Mouse (Mus musculus): ENCODE measurements around the gene Selenow.

- TF ChIP-seq CTCF (IDR thresholded peaks at IDR 0.05; ENCODE audit: borderline replicate concordance, insufficient read depth, low read depth, low read length), result no peak
- no peak for TF ChIP-seq POLR2A (IDR thresholded peaks at IDR 0.05; ENCODE audit: borderline replicate concordance, insufficient read depth, low read length)
These were observed 33.3 kb upstream of the Selenow start for GRCm38 (mm10) chr7:15955509-15955908.

Measured in cerebellum, adult 2 months (tissue).